Mouse (Mus musculus): Measurements from ENCODE around the gene Adm. TPM values are rescaled to one million over a fixed set of nuclear protein-coding genes. Genes with fewer than 3 reads are reported as not detected.

Gene Adm
- polyA plus RNA-seq (2014; fragmentation: Illumina TruSeq; extraction: RNeasy Lipid Tissue Mini Kit (QIAGEN cat#74804); ENCODE audit: low read depth, low replicate concordance), result 11.4 TPM

DNA sequence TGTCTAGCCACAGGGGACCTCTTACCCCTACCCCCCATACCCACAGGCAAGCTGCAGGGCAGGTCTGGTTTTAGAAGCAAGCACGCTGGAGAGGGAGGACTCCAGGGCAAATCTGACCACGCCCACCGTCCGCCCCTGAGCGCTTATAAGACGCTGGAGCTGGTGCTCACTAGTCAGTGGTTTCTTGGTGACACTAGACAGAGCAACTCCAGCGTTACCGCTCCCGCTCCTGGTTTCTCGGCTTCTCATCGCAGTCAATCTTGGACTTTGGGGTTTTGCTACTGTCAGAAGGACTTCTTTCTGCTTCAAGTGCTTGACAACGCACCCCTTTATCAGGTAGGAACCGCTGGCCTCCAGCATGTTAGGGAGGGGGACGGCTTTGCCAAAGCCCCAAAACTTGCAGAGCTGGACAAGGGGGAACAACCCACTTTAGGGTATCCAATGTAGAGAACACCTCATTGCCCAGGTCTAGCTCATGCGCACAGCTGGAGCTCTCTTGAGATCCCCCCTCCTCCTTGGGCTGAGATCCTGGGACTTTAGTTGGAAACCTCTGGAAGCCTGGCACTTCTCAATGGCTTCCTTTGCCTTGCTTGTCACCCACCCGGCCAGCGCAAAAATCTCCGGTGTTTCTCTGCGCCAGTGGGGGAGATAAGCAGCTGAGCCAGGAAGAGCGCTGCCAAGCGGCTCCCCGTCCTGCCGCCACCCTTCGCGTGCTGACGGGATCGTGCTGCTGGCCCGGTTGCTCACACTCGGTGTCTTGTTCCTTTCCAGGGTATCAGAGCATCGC, at the start of gene Adm:
Gene Adm (plus strand): TSS at position 176 of the 787 bp plus-strand sequence.

DNA sequence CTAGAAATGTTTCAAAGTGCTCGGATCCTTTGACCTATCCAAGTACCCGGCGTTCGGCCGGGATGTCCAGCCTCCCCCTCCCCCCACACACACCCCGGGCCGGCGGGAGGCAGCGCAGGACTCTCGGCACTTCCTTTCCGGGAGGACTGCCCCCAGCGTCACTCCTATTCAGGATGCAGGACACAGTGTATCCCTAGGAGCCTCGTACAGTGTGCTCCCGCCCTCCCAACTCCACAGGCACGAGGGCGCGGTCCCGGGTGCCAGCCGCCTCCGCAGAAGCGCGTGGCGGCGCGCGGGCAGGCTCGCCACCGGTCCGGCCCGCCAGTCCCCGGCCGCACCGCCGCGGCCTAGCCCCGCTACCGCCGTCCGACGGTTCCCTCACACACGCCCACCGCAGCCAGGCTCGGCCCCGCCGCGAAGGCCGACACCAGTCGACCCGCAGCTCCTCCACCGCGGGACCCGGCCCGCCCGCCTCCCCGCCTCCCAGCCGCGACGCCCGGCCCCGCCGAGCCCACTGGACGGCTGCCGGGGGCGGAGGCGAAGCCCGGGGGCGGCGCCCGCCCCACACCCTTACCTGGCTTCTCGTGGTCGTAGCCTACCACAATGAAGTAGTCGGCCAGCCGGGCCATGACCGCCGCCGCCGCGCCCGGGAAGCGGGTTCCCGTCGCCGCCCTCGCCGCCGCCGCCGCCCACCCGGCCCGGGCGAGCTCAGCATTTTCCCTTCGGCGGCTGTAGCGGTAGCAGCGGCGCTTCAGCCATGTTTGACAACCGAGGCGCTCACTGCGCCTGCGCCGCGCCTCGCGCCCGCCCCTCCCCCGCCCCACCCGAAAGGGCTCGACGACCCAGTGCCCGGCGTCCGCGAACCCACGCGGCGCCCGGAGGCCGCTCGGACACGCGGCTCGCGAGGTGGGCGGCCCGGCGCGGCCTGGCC, 13.1 kb upstream of the Adm start, which contains the start of gene Sbf2:
Gene Sbf2 (minus strand): TSS at position 790 of the 931 bp plus-strand sequence.

Other genes starting within 250 kb of the Adm start
- 29.0 TPM for gene Sbf2, start 12.7 kb upstream of the Adm start, polyA plus RNA-seq (2014; fragmentation: Illumina TruSeq; extraction: RNeasy Lipid Tissue Mini Kit (QIAGEN cat#74804); ENCODE audit: low read depth, low replicate concordance)
- 21.4 TPM for gene Ampd3, start 140.5 kb downstream of the Adm start, polyA plus RNA-seq (2014; fragmentation: Illumina TruSeq; extraction: RNeasy Lipid Tissue Mini Kit (QIAGEN cat#74804); ENCODE audit: low read depth, low replicate concordance)
- gene Rnf141, start 216.8 kb downstream of the Adm start, polyA plus RNA-seq (2014; fragmentation: Illumina TruSeq; extraction: RNeasy Lipid Tissue Mini Kit (QIAGEN cat#74804); ENCODE audit: low read depth, low replicate concordance), result 35.3 TPM
- gene Lyve1, start 235.6 kb downstream of the Adm start, polyA plus RNA-seq (2014; fragmentation: Illumina TruSeq; extraction: RNeasy Lipid Tissue Mini Kit (QIAGEN cat#74804); ENCODE audit: low read depth, low replicate concordance), result 26.7 TPM

Data from adipose tissue, adult 10 weeks (tissue).